8 mouse cellular contexts compared by ENCODE assay signal in the genomic region with DNA sequence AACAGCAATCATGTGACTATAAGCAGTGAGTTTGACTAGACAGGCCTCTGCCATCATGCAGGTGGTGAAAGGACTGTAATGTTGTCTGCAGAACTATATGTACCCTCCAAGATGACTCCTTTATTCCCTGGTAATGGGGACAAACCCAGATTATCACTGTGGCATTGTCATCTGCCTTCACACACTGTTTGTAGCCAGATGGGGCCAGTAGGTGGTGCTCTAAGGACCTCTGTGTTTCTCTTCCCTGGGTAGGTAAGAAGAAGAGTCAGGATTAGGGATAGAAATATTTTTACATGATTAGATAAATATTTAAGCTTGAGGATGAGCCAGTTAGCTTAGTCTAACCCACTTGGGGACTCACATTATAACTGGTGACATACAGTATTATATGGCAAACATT. TPM values are rescaled to one million over a fixed set of nuclear protein-coding genes. Genes with fewer than 3 reads are reported as not detected.
A peak's percentile ranks its signal among the peaks of the same experiment; 100 is the strongest.
DNase-seq lines count a peak whose midpoint lies in the region; ATAC-seq and TF ChIP-seq lines count a peak whose summit lies in the region.

No protein-coding gene starts in this region.

- H3K4me1 ChIP-seq in MEL (ENCODE audit: control insufficient read depth in 1 of 2, insufficient read depth in 2 of 2, low read length in 2 of 2) = no peaks in the 10 kb centered on the region
- no peaks in the 10 kb centered on the region for H3K4me1 ChIP-seq in midbrain, embryonic 11.5 days (ENCODE audit: control insufficient read depth, insufficient read depth, low read length)

- TF ChIP-seq CTCF in MEL (IDR thresholded peaks at IDR 0.05 in 2 of 3, conservative IDR thresholded peaks at IDR 0.05 in 1 of 3; ENCODE audit: control insufficient read depth in 1 of 3, insufficient read depth in 1 of 3, low read depth in 2 of 3, low read length in 3 of 3, poor library complexity in 1 of 3, severe bottlenecking in 1 of 3) = peak; percentile 43 to 62 (median 53)

- H3K27ac ChIP-seq in MEL (ENCODE audit: control insufficient read depth, low read depth, low read length) = no peak overlapping the region
- H3K27ac ChIP-seq in midbrain, embryonic 11.5 days (ENCODE audit: low read depth, low read length) = no peak overlapping the region

- H3K9ac ChIP-seq in MEL (ENCODE audit: control insufficient read depth, low read depth, low read length, poor library complexity, severe bottlenecking) = no peak overlapping the region
- H3K9ac ChIP-seq in midbrain, embryonic 11.5 days (ENCODE audit: low read length) = no peak overlapping the region

- no peak overlapping the region for H3K4me2 ChIP-seq in midbrain, embryonic 11.5 days

- H3K79me2 ChIP-seq in MEL (ENCODE audit: control insufficient read depth, insufficient read depth, low read length, poor library complexity) = no peaks in the 10 kb centered on the region

- TF ChIP-seq EP300 in MEL (IDR thresholded peaks at IDR 0.05; ENCODE audit: low read depth in 1 of 2, low read length in 2 of 2) = no peak

- H3K4me3 ChIP-seq in MEL (ENCODE audit: control insufficient read depth in 1 of 2, insufficient read depth in 1 of 2, low read depth in 2 of 2, low read length in 2 of 2) = no peak overlapping the region
- no peak overlapping the region for H3K4me3 ChIP-seq in midbrain, embryonic 11.5 days (ENCODE audit: low read depth, low read length)

- ATAC-seq in midbrain, embryonic 11.5 days (ENCODE audit: low FRiP score) = no peak

- intact Hi-C loops in heart, postnatal 36 days (cut with DNase I) = loop anchor here (1.0 to 5.0 kb wide), 3 partner anchors 21 to 334 kb away; no protein-coding TSS in a partner anchor

- no peak for TF ChIP-seq POLR2A in MEL (IDR thresholded peaks at IDR 0.05; ENCODE audit: control insufficient read depth in 1 of 2, insufficient read depth in 1 of 2, low read depth in 1 of 2, low read length in 2 of 2, poor library complexity in 1 of 2)

- DNase-seq in kidney, adult 18-20 months = peak; percentile 52
- no peak for DNase-seq in kidney, adult 11 months
- peak; percentile 45 for DNase-seq in MEL (ENCODE audit: low read depth, low spot score)
- peak; percentile 85 to 87 for DNase-seq in cerebellum, postnatal 10 days
- peak; percentile 62 to 68 for DNase-seq in heart, postnatal 36 days
- peak; percentile 29 to 71 for DNase-seq in layer of hippocampus, postnatal 25 days (ENCODE audit: extremely low spot score in 1 of 2, low spot score in 1 of 2)
- peak; percentile 91 for DNase-seq in midbrain, embryonic 11.5 days (ENCODE audit: low spot score, missing footprints)
- DNase-seq in telencephalon, adult 2 months (ENCODE audit: low read depth, low spot score) = peak; percentile 26

- TF ChIP-seq RAD21 in MEL (IDR thresholded peaks at IDR 0.05; ENCODE audit: low read depth, low read length) = peak; percentile 44

- H3K36me3 ChIP-seq in MEL (ENCODE audit: control insufficient read depth in 1 of 2, insufficient read depth in 2 of 2, low read length in 2 of 2) = peaks cover 0 to 14% of the 10 kb centered on the region in 2 experiments; a peak in 2 of 4 replicates
- peaks cover 15% of the 10 kb centered on the region for H3K36me3 ChIP-seq in midbrain, embryonic 11.5 days (ENCODE audit: control insufficient read depth, insufficient read depth, low read length)

- H3K27me3 ChIP-seq in MEL (ENCODE audit: control insufficient read depth in 1 of 2, insufficient read depth in 2 of 2, low read length in 2 of 2) = no peaks in the 10 kb centered on the region
- no peaks in the 10 kb centered on the region for H3K27me3 ChIP-seq in midbrain, embryonic 11.5 days (ENCODE audit: control insufficient read depth, insufficient read depth, low read length)

- no peaks in the 10 kb centered on the region for H3K9me3 ChIP-seq in MEL (replicated peaks; ENCODE audit: insufficient read depth, low read length)
- H3K9me3 ChIP-seq in midbrain, embryonic 11.5 days (ENCODE audit: control insufficient read depth, low read length) = no peaks in the 10 kb centered on the region

TF ChIP-seq in MEL, 35 proteins besides CTCF, POLR2A, EP300 and RAD21:
- peak; percentile 70 for TF ChIP-seq SMC3 (IDR thresholded peaks at IDR 0.05; ENCODE audit: low read depth, low read length)
- peak; percentile 45 for TF ChIP-seq ZC3H11A (IDR thresholded peaks at IDR 0.05; ENCODE audit: low read depth, low read length)
- no peak for TF ChIP-seq E2F4 (IDR thresholded peaks at IDR 0.05; ENCODE audit: borderline replicate concordance, low read depth, low read length)
TF ChIP-seq in MEL: peak in this region for 2.

RNA-seq across cellular contexts. Expression of a gene that starts 19.1 kb away (rescaled TPM):
- 66.8 and 68.4 TPM in 2 replicates for total RNA-seq in MEL (2012; rRNA removed)
- 100 to 1,000 TPM; 105 to 211 TPM for polyA plus RNA-seq in MEL (2012; ENCODE audit: insufficient read depth in 1 of 2, insufficient read length in 2 of 2, low read depth in 1 of 2, low replicate concordance in 2 of 2, missing spikeins in 1 of 2)
- total RNA-seq in heart, postnatal 36 days (2021) = 10 to 100 TPM; 44.5 to 51.4 TPM
- 10 to 100 TPM; 31.0 to 35.8 TPM for total RNA-seq in layer of hippocampus, postnatal 25 days (2021)
- polyA plus RNA-seq in midbrain, embryonic 11.5 days (2014; fragmentation: Nextera tagmentation; extraction: Ambion mirVana) = 26.5 and 27.3 TPM in 2 replicates

RNA-seq across cellular contexts. Expression of a gene that starts 19.4 kb away (rescaled TPM):
- 89.6 and 93.5 TPM in 2 replicates for total RNA-seq in MEL (2012; rRNA removed)
- polyA plus RNA-seq in MEL (2012; ENCODE audit: insufficient read depth in 1 of 2, insufficient read length in 2 of 2, low read depth in 1 of 2, low replicate concordance in 2 of 2, missing spikeins in 1 of 2) = 100 to 1,000 TPM in 1 of 2 experiments, 10 to 100 TPM in 1; 94.3 to 156 TPM
- 100 to 1,000 TPM; 118 to 133 TPM for total RNA-seq in heart, postnatal 36 days (2021)
- total RNA-seq in layer of hippocampus, postnatal 25 days (2021) = 10 to 100 TPM; 63.0 to 70.3 TPM
- 125 and 126 TPM in 2 replicates for polyA plus RNA-seq in midbrain, embryonic 11.5 days (2014; fragmentation: Nextera tagmentation; extraction: Ambion mirVana)
